Mouse (Mus musculus): ENCODE measurements around the gene Rpl5. TPM values are rescaled to one million over a fixed set of nuclear protein-coding genes. Genes with fewer than 3 reads are reported as not detected.

Gene Rpl5
- total RNA-seq, 2 experiments from 2014 or later = 35.3 to 39.0 TPM

DNA sequence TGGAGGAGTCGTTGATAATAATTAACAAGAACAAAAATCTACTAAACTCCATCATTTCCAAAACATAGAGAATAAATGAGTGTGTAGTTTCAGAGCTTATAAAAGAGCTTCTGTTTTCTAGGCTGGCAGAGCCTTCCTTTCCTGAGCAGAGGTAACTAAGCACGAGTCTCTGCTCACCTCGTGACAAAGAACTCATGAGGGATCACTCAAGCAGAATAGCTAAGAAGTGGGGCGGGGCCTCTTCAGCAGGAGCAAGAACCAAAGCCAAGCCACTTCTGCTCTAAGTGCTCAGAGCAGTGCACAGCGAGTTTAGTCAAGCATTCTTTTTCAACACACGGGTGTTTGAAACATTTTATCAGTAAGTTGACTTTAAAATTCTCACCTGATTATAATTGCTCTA is 40.9 kb downstream of the Rpl5 start:
- no peak for DNase-seq (ENCODE audit: low spot score)

DNA sequence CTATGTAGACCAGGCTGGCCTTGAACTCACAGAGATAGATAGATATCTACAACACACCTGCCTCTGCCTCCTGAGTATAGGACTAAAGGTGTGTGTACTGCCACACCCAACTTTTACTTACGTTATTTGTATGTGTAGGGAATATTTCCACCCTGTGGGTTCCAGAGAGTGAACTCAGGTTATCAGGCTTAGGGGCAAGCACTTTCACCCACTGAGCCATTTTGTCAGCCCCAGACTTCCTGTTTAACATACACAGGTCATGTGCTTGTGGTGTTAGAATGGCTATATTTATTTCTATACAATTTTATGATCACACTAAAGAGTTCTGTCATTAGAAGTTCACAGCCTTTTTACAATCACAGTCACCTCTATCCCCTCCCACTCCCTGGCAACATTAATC is 42.6 kb downstream of the Rpl5 start:
- DNase-seq (ENCODE audit: low spot score) = no peak

DNA sequence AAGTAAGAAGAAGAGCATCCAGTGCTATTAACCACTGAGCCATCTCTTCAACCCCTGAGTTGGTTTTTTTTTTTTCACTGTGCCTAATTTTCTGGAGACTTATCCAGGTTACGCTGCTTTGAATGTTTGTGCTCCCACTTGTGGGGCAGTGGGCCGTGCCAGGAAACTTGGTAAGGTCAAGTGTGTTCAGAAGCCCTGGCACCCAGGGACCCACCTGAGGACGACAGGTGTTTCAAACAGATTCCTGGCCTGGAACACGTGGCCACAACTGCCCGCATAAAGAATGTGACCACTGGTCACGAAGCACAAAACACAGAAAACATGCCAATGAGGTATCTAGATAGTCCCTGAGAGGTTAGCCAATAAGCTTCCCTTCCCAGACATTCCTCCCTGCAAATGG is 43.2 kb downstream of the Rpl5 start:
- no peak for DNase-seq (ENCODE audit: low spot score)

DNA sequence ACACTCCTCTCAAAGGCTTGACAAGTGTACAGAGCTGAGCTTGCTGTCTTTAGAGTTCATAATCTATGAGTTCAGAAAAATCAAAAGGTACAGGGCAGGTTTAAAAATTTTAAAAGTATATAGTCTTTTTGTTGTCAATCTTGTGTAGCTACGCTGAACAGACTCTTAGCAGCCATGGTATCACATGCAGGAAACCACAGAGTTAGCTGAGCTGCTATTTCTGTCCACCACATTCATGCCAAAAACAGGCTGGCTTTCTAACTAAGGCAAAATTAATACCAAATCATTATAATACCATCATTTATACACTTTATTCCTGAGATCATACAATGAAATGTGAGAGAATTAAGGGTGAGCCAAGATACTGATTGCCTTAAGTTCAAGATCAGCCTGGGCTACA is 46.2 kb downstream of the Rpl5 start:
- DNase-seq (ENCODE audit: low spot score) = no peak

DNA sequence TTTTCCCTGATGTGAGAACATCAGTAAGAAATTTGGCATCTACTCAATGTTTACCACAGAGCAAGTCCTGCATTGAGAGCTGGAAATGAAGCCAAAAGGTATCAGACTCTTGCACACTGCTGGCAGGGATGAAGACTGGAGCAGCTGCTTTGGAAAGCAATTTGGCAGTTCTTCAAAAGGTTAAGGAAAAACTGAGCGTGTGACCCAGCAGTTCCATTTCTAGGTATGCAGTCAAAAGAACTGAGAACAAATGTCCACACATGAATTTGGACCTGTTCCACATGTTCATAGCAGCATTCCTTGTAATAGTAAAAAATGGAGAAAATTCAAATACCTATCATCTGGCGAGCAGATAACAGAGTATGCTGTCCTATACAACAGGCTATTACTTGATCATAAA is 47.2 kb downstream of the Rpl5 start:
- DNase-seq (ENCODE audit: low spot score) = peak; percentile 83

DNA sequence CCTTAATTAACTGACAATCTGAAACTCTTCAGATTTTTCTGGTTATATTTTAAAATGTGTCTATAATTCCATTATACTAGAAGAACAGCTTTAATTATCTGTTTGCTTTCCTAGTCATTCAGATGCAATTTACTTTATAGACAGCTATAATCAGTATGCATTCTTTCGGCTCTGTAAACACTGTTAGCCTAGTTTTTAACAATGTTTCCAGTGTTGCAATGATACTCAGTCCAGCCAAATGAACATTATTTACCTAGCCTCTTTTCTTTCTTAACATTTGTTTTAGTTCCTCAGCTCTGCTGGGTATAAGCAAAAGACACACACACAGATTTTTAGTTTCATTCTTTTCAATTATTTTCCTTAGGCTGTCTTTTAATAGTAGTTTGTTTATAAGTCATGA is 48.6 kb downstream of the Rpl5 start:
- no peak for DNase-seq (ENCODE audit: low spot score)

DNA sequence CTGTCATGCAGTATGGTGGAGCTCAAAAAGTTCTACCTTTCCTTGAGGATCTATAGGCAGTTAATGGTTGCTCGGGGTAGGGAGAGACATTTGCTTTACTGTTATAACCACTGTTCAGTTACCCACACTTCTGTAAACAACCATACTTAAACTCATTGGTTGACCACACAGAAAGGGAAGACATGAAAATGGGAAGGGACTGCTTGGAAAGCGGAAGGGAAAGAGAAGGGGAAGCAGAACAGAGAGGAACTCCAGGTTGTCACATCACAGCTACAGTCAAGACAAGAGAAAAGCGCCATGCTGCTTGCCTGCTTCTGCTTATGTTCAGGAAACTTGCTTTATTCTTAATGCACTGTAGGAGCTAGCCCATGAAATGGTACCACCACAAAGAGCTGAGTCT is 49.3 kb downstream of the Rpl5 start:
- DNase-seq (ENCODE audit: low spot score) = no peak

DNA sequence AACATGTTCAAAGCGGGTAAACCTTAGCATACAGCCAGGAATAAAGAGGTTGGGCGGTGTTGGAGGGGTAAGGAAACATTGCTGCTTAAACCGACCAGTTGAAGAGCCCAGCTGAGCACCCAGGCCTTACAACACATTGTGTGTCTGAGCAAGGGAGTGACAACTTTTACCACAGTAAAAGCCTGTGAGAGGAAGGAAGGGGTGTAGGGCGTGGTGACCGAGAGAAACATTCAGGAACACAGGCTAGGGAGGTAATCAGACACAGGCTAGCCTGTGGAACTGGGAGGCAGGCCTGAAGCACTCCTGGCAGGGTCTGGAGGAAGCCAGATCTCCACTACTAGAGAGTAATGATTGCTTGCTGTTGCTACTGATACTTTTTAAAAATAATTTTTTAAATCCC is 50.3 kb downstream of the Rpl5 start:
- DNase-seq (ENCODE audit: low spot score) = no peak

Other genes starting within 250 kb of the Rpl5 start
- gene Gfi1, start 174.5 kb upstream of the Rpl5 start, total RNA-seq (2021) = not detected
- not detected for gene Ube2d2b, start 70.4 kb upstream of the Rpl5 start, total RNA-seq (2021)
- gene Evi5, start 25.4 kb upstream of the Rpl5 start, total RNA-seq (2021) = 10 to 100 TPM; 15.5 to 18.9 TPM
- 10 to 100 TPM; 20.2 to 29.6 TPM for gene Fam69a, start 86.6 kb downstream of the Rpl5 start, total RNA-seq (2021)
- gene Mtf2, start 165.2 kb downstream of the Rpl5 start, total RNA-seq (2021) = 10 to 100 TPM; 11.7 to 13.0 TPM
- 10 to 100 TPM; 25.3 to 25.6 TPM for gene Tmed5, start 232.1 kb downstream of the Rpl5 start, total RNA-seq (2021)
- gene Ccdc18, start 232.4 kb downstream of the Rpl5 start, total RNA-seq (2021) = under 1 TPM in 1 of 2 experiments, not detected in 1; 0.17 TPM

Data from gastrocnemius, adult 18-20 months (tissue).